Mouse (Mus musculus) heart, embryonic 10.5 days (tissue): ENCODE results near the gene Ear1. TPM values are rescaled to one million over a fixed set of nuclear protein-coding genes. Genes with fewer than 3 reads are reported as not detected.

Source experiments
- polyA plus RNA-seq: library from polyadenylated mRNA; unstranded; fragments of >200 nt; fragmentation: Nextera tagmentation; extraction: Ambion mirVana; gene quantifications from 2 replicates; pipeline ENCODE4 v1.2.1, GENCODE M21; 2016

Ear1 gene
- polyA plus RNA-seq, 1 experiment from 2014 or later = not detected

Other genes starting within 250 kb of the Ear1 start
- not detected in 2 replicates for gene Gm8165, start 198.3 kb downstream of the Ear1 start, polyA plus RNA-seq
- 0.42 and 0.90 TPM in 2 replicates for gene Gm7324, start 177.7 kb downstream of the Ear1 start, polyA plus RNA-seq
- not detected in 2 replicates for gene Gm16506, start 148.0 kb downstream of the Ear1 start, polyA plus RNA-seq
- gene Gm6526, start 127.7 kb downstream of the Ear1 start, polyA plus RNA-seq = 0.11 and 0.16 TPM in 2 replicates
- not detected in 2 replicates for gene Gm8180, start 90.8 kb downstream of the Ear1 start, polyA plus RNA-seq
- gene Ear10, start 48.0 kb upstream of the Ear1 start, polyA plus RNA-seq = not detected in 2 replicates
- gene Gm8113, start 49.9 kb upstream of the Ear1 start, polyA plus RNA-seq = 25.2 and 25.6 TPM in 2 replicates
- not detected in 2 replicates for gene Ang5, start 81.6 kb upstream of the Ear1 start, polyA plus RNA-seq
- not detected in 2 replicates for gene Ang6, start 126.8 kb upstream of the Ear1 start, polyA plus RNA-seq
- not detected in 2 replicates for gene Ear2, start 227.1 kb upstream of the Ear1 start, polyA plus RNA-seq
- gene Gm3327, start 248.3 kb upstream of the Ear1 start, polyA plus RNA-seq = not detected in 2 replicates